Mouse (Mus musculus): ENCODE results near the gene Slc44a3. TPM values are rescaled to one million over a fixed set of nuclear protein-coding genes. Genes with fewer than 3 reads are reported as not detected.

The Slc44a3 gene
- polyA plus RNA-seq, 1 experiment from 2014 or later, result 1.3 TPM

DNA sequence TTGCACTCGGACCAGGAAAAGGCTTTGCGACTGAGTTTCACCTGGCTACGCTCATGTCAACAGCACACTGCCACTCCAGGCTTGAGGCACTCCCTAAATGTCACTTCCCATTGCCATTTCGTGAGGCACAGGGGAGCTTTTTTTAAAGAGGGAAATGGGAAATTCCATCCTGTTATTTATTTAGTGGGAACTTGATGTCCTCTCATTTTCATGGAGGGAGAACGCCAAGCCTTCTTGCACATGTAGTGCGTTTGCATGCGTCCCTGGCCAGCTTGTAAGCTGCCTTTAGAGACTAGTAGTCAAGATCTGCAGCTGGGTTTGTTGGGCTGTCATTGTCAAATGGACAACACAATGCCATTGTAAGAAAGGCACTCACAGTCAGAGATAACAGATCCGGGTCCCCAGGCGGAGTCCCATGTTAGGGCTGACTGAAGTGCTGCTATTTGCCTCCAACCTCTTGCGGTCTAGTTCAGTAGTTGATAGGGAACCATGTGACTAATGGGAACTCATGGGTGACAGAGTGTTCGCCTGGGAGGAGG, 92.5 kb downstream of the Slc44a3 start:
- DNase-seq (ENCODE audit: low spot score), result no peak
- WGBS, result 44% methylated on average over 11 of the region's 11 CpGs
- no peaks in the 10 kb centered on the region for H3K9me3 ChIP-seq
- H3K27ac ChIP-seq, result peak overlapping the region; percentile 56
- H3K27me3 ChIP-seq (ENCODE audit: insufficient read depth, poor library complexity, severe bottlenecking), result no peaks in the 10 kb centered on the region
- peaks cover 93% of the 10 kb centered on the region for H3K4me1 ChIP-seq
- H3K4me3 ChIP-seq, result peak overlapping the region; percentile 5; the same call in 1 of the 2 replicates
- H3K36me3 ChIP-seq, result peaks cover 45% of the 10 kb centered on the region

DNA sequence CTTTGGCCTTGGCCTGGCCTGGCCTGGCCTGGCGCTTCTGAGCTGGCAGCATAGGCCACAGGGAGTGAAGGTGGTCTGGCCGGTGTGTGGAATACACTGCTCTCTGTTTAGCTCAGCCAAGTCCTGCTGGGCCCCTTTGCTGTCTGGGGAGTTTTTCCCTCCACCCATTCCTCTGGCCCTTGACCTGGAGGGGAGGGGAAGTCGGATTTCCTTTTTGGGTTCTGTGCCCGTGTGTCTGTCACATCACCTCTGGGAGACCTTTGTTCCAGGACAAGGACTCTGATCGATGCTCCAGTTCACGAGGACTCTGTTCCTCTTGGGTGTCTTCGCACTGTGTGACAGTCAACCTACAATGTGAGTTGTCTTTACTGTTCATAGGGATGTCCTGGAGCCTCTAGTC, 94.2 kb downstream of the Slc44a3 start:
- Histone ChIP-seq H3K9me3 (no peaks in the 10 kb centered on the region), H3K36me3 (peaks cover 38% of the 10 kb centered on the region; the same call in 1 of the 2 replicates), H3K27me3 (ENCODE audit: insufficient read depth, poor library complexity, severe bottlenecking) (no peaks in the 10 kb centered on the region), H3K4me3 (no peak overlapping the region), H3K27ac (peak overlapping the region; percentile 72), H3K4me1 (peaks cover 95% of the 10 kb centered on the region)
- DNase-seq (ENCODE audit: low spot score), result no peak
- 55% methylated on average over 7 of the region's 7 CpGs for WGBS

DNA sequence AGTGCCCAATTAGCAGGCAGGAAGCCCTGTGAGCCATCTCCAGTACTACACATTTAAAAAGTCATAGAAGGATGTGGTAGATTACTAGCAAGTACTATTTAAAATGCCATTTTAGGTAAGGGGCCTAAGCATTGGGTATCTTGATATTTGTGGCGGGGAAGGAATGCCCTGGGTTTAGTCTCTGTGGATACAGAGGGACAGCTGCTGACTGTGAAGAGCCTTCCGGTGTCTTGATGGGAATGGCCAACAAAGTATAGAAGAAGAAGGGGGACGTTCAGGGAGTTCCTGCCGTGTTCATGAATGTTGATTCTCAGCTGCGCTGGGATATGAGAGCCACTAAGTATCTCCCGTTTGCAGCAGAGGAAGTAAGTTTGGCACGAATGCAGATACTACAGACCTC, 95.1 kb downstream of the Slc44a3 start:
- Histone ChIP-seq H3K27ac (peak overlapping the region; percentile 72; the same call in 1 of the 2 replicates), H3K4me1 (peaks cover 94% of the 10 kb centered on the region), H3K4me3 (no peak overlapping the region), H3K36me3 (peaks cover 35% of the 10 kb centered on the region; the same call in 1 of the 2 replicates), H3K27me3 (ENCODE audit: insufficient read depth, poor library complexity, severe bottlenecking) (no peaks in the 10 kb centered on the region), H3K9me3 (no peaks in the 10 kb centered on the region)
- WGBS, result 69% methylated on average over 7 of the region's 7 CpGs
- no peak for DNase-seq (ENCODE audit: low spot score)

DNA sequence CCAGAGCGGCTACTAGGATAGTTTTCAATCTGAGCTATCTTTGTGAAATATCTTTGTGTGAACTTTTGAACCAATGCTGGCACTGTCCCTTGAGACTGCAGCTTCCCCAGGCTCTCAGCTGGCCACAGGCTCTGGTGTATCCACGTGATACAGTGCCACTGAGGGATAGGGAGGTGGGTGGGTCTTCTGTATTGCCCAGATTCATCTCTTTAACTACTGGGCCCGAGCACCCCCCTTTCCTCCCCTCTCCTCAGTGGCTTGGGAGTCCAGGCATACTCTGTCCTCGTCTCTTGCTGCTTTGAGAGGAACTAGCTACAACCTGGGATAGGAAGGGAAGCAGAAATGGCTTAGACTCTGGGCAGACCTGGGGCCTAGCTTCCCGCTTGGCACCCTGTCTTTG, 96.9 kb downstream of the Slc44a3 start:
- peaks cover 86% of the 10 kb centered on the region for H3K4me1 ChIP-seq
- no peak for DNase-seq (ENCODE audit: low spot score)
- no peaks in the 10 kb centered on the region for H3K27me3 ChIP-seq (ENCODE audit: insufficient read depth, poor library complexity, severe bottlenecking)
- peaks cover 25% of the 10 kb centered on the region; the same call in 1 of the 2 replicates for H3K36me3 ChIP-seq
- 72% methylated on average over 5 of the region's 5 CpGs for WGBS
- 0 out of 2 replicates have a peak overlapping the region, but pooled peaks have one; percentile 13 for H3K27ac ChIP-seq
- H3K9me3 ChIP-seq, result no peaks in the 10 kb centered on the region
- no peak overlapping the region for H3K4me3 ChIP-seq

DNA sequence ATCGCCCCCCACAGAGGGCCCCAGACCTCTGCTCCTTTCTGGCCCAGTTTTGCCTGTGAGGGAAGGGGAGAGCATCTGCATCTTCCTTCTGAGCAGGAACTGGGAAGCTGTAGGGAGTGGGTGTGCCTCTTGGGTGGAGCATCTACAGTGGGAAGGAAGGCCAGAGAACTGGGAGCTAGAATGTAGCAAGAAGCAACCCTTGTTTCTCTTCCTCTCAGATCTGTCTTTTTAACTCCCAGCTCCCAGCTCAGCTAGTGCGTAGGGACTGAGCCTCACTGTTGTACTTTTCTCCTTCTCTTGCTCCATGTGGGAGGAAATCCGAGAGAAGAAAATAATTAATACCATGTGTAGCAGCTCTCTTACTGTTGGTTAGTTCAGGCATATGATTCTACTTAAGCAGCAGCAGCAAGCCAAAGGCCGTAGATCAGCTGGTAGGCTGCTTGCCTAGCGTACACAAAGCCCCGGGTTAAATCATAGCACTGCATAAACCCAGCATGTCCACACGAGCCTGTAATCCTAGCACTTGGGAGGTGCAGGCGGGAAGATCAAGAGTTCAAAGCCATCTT, 98.2 kb downstream of the Slc44a3 start:
- Histone ChIP-seq H3K4me3 (peak overlapping the region; percentile 16; the same call in 1 of the 2 replicates), H3K36me3 (peaks cover 22% of the 10 kb centered on the region; the same call in 1 of the 2 replicates), H3K27ac (peak overlapping the region; percentile 76), H3K4me1 (peaks cover 85% of the 10 kb centered on the region), H3K27me3 (ENCODE audit: insufficient read depth, poor library complexity, severe bottlenecking) (no peaks in the 10 kb centered on the region), H3K9me3 (no peaks in the 10 kb centered on the region)
- WGBS, result 62% methylated on average over 8 of the region's 8 CpGs
- no peak for DNase-seq (ENCODE audit: low spot score)

DNA sequence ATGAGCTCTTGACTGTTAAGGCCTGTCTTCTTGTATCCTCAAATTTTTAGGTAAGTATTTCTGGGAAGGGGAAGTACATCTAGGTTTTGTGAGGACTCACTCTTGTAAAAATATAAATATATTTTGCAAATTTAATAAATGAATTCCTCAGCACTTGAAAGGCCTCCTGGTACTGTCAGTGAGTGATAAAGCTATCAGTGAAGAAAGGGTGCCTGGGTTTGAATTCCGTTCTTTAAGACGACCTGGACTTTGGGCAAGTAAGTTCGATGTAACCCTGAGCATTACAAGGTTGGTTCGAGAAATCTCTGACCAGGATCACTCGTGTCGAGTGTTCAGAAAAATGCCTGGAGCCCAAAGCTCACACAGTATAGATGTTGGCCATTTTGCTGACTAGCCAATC, 98.8 kb downstream of the Slc44a3 start:
- Histone ChIP-seq H3K36me3 (peaks cover 22% of the 10 kb centered on the region; the same call in 1 of the 2 replicates), H3K4me1 (peaks cover 85% of the 10 kb centered on the region), H3K27me3 (ENCODE audit: insufficient read depth, poor library complexity, severe bottlenecking) (no peaks in the 10 kb centered on the region), H3K4me3 (no peak overlapping the region), H3K27ac (peak overlapping the region; percentile 76), H3K9me3 (no peaks in the 10 kb centered on the region)
- no peak for DNase-seq (ENCODE audit: low spot score)
- WGBS, result 70% methylated on average over 6 of the region's 6 CpGs

DNA sequence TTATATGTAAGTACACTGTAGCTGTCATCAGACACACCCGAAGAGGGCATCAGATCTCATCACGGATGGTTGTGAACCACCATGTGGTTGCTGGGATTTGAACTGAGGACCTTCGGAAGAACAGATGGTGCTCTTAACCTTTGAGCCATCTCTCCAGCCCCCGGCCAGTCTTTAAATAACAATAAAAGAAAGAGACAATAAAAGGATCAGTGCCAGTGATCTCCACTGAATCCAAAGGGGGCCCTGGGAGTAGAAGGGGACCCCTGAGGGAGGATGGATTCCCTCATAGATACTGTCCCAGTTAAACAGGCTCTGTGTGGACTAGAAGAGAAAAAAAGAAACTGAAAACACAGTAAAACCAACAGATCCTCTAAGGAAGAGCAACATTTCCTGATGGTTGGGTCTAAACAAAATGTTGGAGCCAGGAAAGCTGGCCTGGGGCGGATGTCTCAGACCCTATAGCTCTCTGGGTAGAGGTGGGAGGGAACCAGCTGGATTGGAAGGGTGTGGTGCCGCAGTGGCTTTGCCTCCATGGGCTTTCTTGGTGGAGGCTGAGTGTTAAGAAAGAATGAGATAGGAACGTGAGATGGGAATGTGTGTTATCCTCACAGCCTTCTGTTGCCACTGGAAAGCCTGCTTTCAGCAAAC, 101.8 kb downstream of the Slc44a3 start:
- WGBS, result 47% methylated on average over 7 of the region's 7 CpGs
- H3K27ac ChIP-seq, result peak overlapping the region; percentile 69
- no peak overlapping the region for H3K4me3 ChIP-seq
- DNase-seq (ENCODE audit: low spot score), result no peak
- peaks cover 4% of the 10 kb centered on the region; the same call in 1 of the 2 replicates for H3K36me3 ChIP-seq
- no peaks in the 10 kb centered on the region for H3K27me3 ChIP-seq (ENCODE audit: insufficient read depth, poor library complexity, severe bottlenecking)
- H3K9me3 ChIP-seq, result no peaks in the 10 kb centered on the region
- H3K4me1 ChIP-seq, result peaks cover 71% of the 10 kb centered on the region

DNA sequence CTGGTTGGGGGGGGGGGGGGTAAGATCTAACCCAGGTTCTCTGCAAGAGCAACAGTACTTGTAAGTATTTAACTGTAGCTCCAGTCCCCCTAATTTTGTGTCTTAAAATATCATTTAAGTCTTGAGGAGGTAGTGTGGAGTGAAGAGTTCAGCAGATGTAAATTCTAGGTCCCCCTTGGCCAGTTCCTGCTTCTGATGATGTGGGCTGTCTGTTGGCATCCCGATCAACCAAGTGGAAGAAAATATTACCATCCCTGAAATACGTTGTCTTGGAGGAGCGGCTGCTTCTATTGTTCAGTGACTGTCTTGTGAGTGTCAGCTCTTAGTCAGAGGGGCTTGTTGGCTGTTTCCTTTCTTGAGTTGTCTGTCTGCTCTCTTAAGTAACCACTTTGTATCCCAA, 102.7 kb downstream of the Slc44a3 start:
- peak overlapping the region; percentile 69 for H3K27ac ChIP-seq
- no peaks in the 10 kb centered on the region for H3K27me3 ChIP-seq (ENCODE audit: insufficient read depth, poor library complexity, severe bottlenecking)
- peaks cover 4% of the 10 kb centered on the region; the same call in 1 of the 2 replicates for H3K36me3 ChIP-seq
- WGBS, result 53% methylated on average over 3 of the region's 3 CpGs
- no peaks in the 10 kb centered on the region for H3K9me3 ChIP-seq
- peaks cover 66% of the 10 kb centered on the region for H3K4me1 ChIP-seq
- H3K4me3 ChIP-seq, result peak overlapping the region; percentile 73
- DNase-seq (ENCODE audit: low spot score), result no peak

DNA sequence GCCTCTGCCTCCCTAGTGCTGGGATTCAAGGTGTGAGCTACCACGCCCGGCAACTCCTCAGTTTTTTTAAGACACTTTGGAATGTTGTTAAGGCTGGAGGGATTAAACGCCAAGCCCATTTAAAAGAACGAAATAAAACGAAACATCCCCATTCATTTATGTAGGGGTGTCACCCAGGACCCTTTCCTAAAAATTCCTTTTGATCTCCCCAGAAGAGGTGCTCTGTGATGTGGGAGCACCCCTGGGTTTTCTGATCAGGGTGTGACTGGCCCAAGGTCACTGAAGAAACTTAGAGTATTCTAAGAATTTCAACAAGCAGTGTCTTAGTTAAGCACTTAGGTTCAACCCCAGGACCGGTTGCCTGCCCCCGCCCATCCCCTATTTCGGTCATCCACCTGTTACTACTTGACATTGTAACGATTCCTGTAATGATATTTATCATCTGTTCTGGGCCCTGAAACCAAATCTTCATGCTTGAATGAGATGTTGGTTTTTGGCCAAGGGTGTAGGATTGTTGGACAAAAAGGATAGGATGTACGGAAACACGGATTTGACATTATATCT, 103.4 kb downstream of the Slc44a3 start:
- Histone ChIP-seq H3K4me3 (peak overlapping the region; percentile 73), H3K4me1 (peaks cover 59% of the 10 kb centered on the region), H3K9me3 (no peaks in the 10 kb centered on the region), H3K36me3 (peaks cover 4% of the 10 kb centered on the region; the same call in 1 of the 2 replicates), H3K27ac (peak overlapping the region; percentile 94; the same call in 1 of the 2 replicates), H3K27me3 (ENCODE audit: insufficient read depth, poor library complexity, severe bottlenecking) (no peaks in the 10 kb centered on the region)
- no peak for DNase-seq (ENCODE audit: low spot score)
- 55% methylated on average over 11 of the region's 11 CpGs for WGBS

DNA sequence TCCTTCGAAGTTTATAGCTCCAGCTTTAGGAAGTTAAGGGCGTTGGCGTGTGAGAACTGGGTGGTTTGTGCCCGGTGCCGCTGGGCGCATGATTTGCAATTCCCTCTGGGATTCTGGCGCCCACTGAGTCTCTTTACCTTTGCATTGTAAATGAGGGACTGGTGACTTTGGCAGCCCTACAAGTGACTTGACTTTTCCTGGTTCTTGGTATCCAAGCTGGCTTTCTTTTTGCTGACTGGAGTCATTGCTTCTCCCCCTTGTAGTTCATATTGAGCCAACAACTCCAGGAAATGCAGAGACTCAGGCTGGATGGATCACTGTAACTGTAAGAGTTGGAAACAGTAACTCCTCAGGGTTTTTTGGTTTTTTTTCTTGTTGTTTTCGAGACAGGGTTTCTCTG, 104.0 kb downstream of the Slc44a3 start:
- no peaks in the 10 kb centered on the region for H3K9me3 ChIP-seq
- peaks cover 53% of the 10 kb centered on the region for H3K4me1 ChIP-seq
- H3K27ac ChIP-seq, result peak overlapping the region; percentile 94
- peaks cover 4% of the 10 kb centered on the region; the same call in 1 of the 2 replicates for H3K36me3 ChIP-seq
- DNase-seq (ENCODE audit: low spot score), result no peak
- 4% methylated on average over 8 of the region's 8 CpGs for WGBS
- H3K4me3 ChIP-seq, result peak overlapping the region; percentile 73
- no peaks in the 10 kb centered on the region for H3K27me3 ChIP-seq (ENCODE audit: insufficient read depth, poor library complexity, severe bottlenecking)

DNA sequence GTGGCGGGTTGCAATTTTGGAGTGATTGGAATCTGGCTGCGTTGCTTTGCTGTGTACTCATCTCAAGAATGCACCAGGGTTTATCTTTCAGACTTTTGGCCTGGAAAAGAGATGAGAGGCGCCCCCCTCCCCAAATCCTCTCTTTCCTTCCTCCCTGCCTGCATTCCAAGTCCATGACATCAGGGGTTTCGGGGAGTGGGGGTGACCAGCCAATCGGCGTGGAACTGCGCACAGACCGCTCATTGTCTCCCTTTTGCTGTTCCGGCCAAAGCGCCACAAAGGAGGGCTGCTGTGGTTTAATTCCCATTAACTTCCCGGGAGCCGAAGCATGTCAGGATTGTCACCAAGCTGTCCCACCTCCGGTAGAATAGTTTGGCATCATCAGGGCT, 104.7 kb downstream of the Slc44a3 start:
- DNase-seq (ENCODE audit: low spot score), result peak; percentile 94
- peak overlapping the region; percentile 94 for H3K27ac ChIP-seq
- H3K4me3 ChIP-seq, result peak overlapping the region; percentile 73
- H3K9me3 ChIP-seq, result no peaks in the 10 kb centered on the region
- peaks cover 47% of the 10 kb centered on the region for H3K4me1 ChIP-seq
- WGBS, result 0% methylated on average over 13 of the region's 13 CpGs
- H3K36me3 ChIP-seq, result peaks cover 4% of the 10 kb centered on the region; the same call in 1 of the 2 replicates
- no peaks in the 10 kb centered on the region for H3K27me3 ChIP-seq (ENCODE audit: insufficient read depth, poor library complexity, severe bottlenecking)

DNA sequence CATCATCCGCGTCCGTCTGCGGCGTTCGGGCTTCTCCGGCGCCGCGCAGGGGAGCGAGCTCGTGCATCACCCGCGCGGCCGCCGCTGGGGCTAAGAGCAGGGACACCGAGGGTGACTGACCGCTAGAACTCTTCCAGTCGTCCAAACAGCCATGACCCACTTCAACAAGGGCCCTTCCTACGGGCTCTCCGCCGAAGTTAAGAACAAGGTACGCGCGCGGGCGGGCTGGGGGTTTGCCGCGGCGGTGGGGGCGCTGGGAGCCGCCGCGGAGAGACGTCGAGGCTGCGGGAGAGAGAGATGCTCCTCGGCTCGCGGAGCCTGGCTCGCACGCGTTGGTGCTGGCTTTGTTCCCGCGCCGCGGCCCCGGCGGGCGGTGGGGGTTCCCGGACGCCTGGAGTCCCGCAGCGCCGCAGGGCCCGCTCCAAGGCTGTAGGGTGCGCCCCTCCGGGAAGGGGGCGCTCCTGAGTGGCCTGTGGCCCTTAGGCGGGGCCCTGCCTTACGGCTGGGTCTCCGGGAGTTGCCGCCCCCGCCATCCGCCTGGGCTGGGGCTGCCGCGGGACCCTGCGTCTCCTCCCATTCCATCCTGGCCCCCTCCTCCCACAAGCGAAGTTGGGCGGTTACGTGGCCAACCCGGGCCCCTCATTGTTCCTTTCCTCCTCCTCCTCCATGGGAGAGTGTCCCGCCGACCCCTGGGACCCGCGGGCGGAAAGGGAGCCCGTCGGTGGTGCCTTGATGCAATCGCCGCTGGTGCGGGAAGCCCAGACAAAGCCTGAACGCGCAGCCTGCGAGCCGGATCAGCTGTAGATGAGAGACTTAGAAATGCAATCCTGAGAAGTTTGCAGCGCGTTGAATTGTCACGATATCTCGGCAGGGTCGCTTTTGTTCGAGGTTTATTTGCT, 105.3 kb downstream of the Slc44a3 start:
- H3K4me3 ChIP-seq, result peak overlapping the region; percentile 73

More for the DNA sequence above, 105.3 kb downstream of the Slc44a3 start:
- WGBS, result under 1% methylated on average over 93 of the region's 93 CpGs
- Histone ChIP-seq H3K27me3 (ENCODE audit: insufficient read depth, poor library complexity, severe bottlenecking) (no peaks in the 10 kb centered on the region), H3K36me3 (no peaks in the 10 kb centered on the region), H3K9me3 (no peaks in the 10 kb centered on the region), H3K27ac (peak overlapping the region; percentile 94), H3K4me1 (peaks cover 42% of the 10 kb centered on the region)
- peak; percentile 92 for DNase-seq (ENCODE audit: low spot score)
